Mouse (Mus musculus) spleen, postnatal 14 days (tissue): ENCODE results near the gene Grik5.

Source experiments
- DNase-seq, 2 experiments: peaks; one replicate each; pipeline ENCODE4 v3.0.0; 2021 to 2022; ENCODE audit warnings: low spot score in 2 of 2

Grik5 gene

GRCm38 (mm10) chr7:24987941-24988340, 84.2 kb downstream of the Grik5 start:
- no peak for DNase-seq

- no peak for DNase-seq
Measured at GRCm38 (mm10) chr7:24985799-24986198, 86.3 kb downstream of the Grik5 start.

- DNase-seq, result no peak
Measured at GRCm38 (mm10) chr7:24984307-24984706, 87.8 kb downstream of the Grik5 start.

- no peak for DNase-seq
Measured at GRCm38 (mm10) chr7:24983396-24983795, 88.8 kb downstream of the Grik5 start.

- DNase-seq, result no peak
Measured at GRCm38 (mm10) chr7:24980439-24980838, 91.7 kb downstream of the Grik5 start.

GRCm38 (mm10) chr7:24978781-24979180, 93.4 kb downstream of the Grik5 start:
- no peak for DNase-seq

GRCm38 (mm10) chr7:24974893-24975595, 97.1 kb downstream of the Grik5 start:
- peak in 1 of 2 experiments; percentile 20 for DNase-seq

GRCm38 (mm10) chr7:24973902-24974301, 98.2 kb downstream of the Grik5 start:
- no peak for DNase-seq

GRCm38 (mm10) chr7:24973208-24973607, 98.9 kb downstream of the Grik5 start:
- no peak for DNase-seq

- DNase-seq, result peak; percentile 72 to 79
Measured at GRCm38 (mm10) chr7:24971972-24972893, 99.9 kb downstream of the Grik5 start, which contains the start of gene Rabac1. Gene Rabac1 (minus strand): TSS chr7:24972754.

GRCm38 (mm10) chr7:24971261-24971971, 100.7 kb downstream of the Grik5 start:
- DNase-seq, result peak in 1 of 2 experiments; percentile 34

- no peak for DNase-seq
Measured at GRCm38 (mm10) chr7:24970341-24970740, 101.8 kb downstream of the Grik5 start.

GRCm38 (mm10) chr7:24969805-24970204, 102.3 kb downstream of the Grik5 start:
- no peak for DNase-seq

GRCm38 (mm10) chr7:24968463-24968862, 103.7 kb downstream of the Grik5 start:
- DNase-seq, result no peak

- no peak for DNase-seq
Measured at GRCm38 (mm10) chr7:24967966-24968365, 104.2 kb downstream of the Grik5 start.

- DNase-seq, result peak; percentile 56 to 78
Measured at GRCm38 (mm10) chr7:24964897-24965535, 107.1 kb downstream of the Grik5 start.

- no peak for DNase-seq
Measured at GRCm38 (mm10) chr7:24964288-24964687, 107.9 kb downstream of the Grik5 start.
